Mouse (Mus musculus): ENCODE measurements at regions not wholly inside any gene's neighbourhood (a gene's known extent, or its start where the extent isn't known, plus 50 kb on each side); places are given as distances from the start of the nearest gene placed in this dataset.

- no peak for DNase-seq
These were observed 544.3 kb downstream of the Nfib start for GRCm38 (mm10) chr4:82161232-82161631.

GRCm38 (mm10) chr4:82160233-82160632 is 545.3 kb downstream of the Nfib start:
- DNase-seq: no peak

GRCm38 (mm10) chr4:82155642-82156320 is 549.8 kb downstream of the Nfib start:
- DNase-seq: no peak

- DNase-seq: no peak
These were observed 551.5 kb downstream of the Nfib start for GRCm38 (mm10) chr4:82154021-82154555.

GRCm38 (mm10) chr4:82153604-82154003 is 551.9 kb downstream of the Nfib start:
- no peak for DNase-seq

- DNase-seq: no peak
These were observed 555.6 kb downstream of the Nfib start for GRCm38 (mm10) chr4:82149957-82150356.

- DNase-seq: no peak
These were observed 557.2 kb downstream of the Nfib start for GRCm38 (mm10) chr4:82148129-82149064.

- DNase-seq: no peak
These were observed 563.2 kb downstream of the Nfib start for GRCm38 (mm10) chr4:82142391-82142790.

GRCm38 (mm10) chr4:82139806-82140205 is 565.7 kb downstream of the Nfib start:
- no peak for DNase-seq

GRCm38 (mm10) chr4:82139016-82139415 is 566.5 kb downstream of the Nfib start:
- DNase-seq: no peak

- no peak for DNase-seq
These were observed 572.7 kb downstream of the Nfib start for GRCm38 (mm10) chr4:82132851-82133250.

- no peak for DNase-seq
These were observed 573.2 kb downstream of the Nfib start for GRCm38 (mm10) chr4:82132326-82132725.

- DNase-seq: no peak
These were observed 576.1 kb downstream of the Nfib start for GRCm38 (mm10) chr4:82129471-82129870.

GRCm38 (mm10) chr4:82123733-82124132 is 581.8 kb downstream of the Nfib start:
- DNase-seq: no peak

GRCm38 (mm10) chr4:82123101-82123500 is 582.4 kb downstream of the Nfib start:
- DNase-seq: no peak

- DNase-seq: no peak
These were observed 584.8 kb downstream of the Nfib start for GRCm38 (mm10) chr4:82120796-82121195.

GRCm38 (mm10) chr4:82120326-82120725 is 585.2 kb downstream of the Nfib start:
- DNase-seq: no peak

GRCm38 (mm10) chr4:82101837-82102236 is 603.7 kb downstream of the Nfib start:
- no peak for DNase-seq

GRCm38 (mm10) chr4:82099970-82100368 is 605.6 kb downstream of the Nfib start:
- DNase-seq: no peak

- no peak for DNase-seq
These were observed 606.3 kb downstream of the Nfib start for GRCm38 (mm10) chr4:82098986-82099969.

GRCm38 (mm10) chr4:82092296-82093230 is 613.0 kb downstream of the Nfib start:
- no peak for DNase-seq

Measured in adrenal gland, postnatal 25 days (tissue).